9 mouse cellular contexts compared by ENCODE assay signal in genomic region chr14:105016089-105016846, GRCm38 (mm10).
A peak's percentile ranks its signal among the peaks of the same experiment; 100 is the strongest.
DNase-seq lines count a peak whose midpoint lies in the region; ATAC-seq and TF ChIP-seq lines count a peak whose summit lies in the region.
"Had no signal": no experiment of that assay in that cellular context is flagged by ENCODE, and none has a peak within 500 bp of the region (broad histone marks: within the 10 kb centered on the region; RNA-seq: fewer than 3 reads in every experiment).

No protein-coding gene starts in this region.

- H3K36me3 ChIP-seq in forebrain, embryonic 16.5 days (ENCODE audit: control insufficient read depth, insufficient read depth): no peaks in the 10 kb centered on the region
- no peaks in the 10 kb centered on the region for H3K36me3 ChIP-seq in midbrain, embryonic 15.5 days (replicated peaks)
- H3K36me3 ChIP-seq: lung, embryonic 15.5 days had no signal

- no peaks in the 10 kb centered on the region for H3K9me3 ChIP-seq in forebrain, embryonic 16.5 days (ENCODE audit: control insufficient read depth, low read length)
- no peaks in the 10 kb centered on the region for H3K9me3 ChIP-seq in midbrain, embryonic 15.5 days
- H3K9me3 ChIP-seq: lung, embryonic 15.5 days had no signal

- H3K27me3 ChIP-seq in forebrain, embryonic 16.5 days (replicated peaks; ENCODE audit: control insufficient read depth, insufficient read depth, low read length): no peaks in the 10 kb centered on the region
- H3K27me3 ChIP-seq in midbrain, embryonic 15.5 days (replicated peaks): no peaks in the 10 kb centered on the region
- H3K27me3 ChIP-seq: lung, embryonic 15.5 days had no signal

- H3K9ac ChIP-seq in forebrain, embryonic 16.5 days (replicated peaks; ENCODE audit: low read depth, low read length): no peak overlapping the region
- H3K9ac ChIP-seq in midbrain, embryonic 15.5 days: no peak overlapping the region; the same call in 1 of the 2 replicates
- H3K9ac ChIP-seq: lung, embryonic 15.5 days had no signal

- peak; percentile 49 for DNase-seq in R1 (ENCODE audit: low read depth, low spot score)
- DNase-seq in brain, embryonic 14.5 days (ENCODE audit: low read depth): peak; percentile 62
- no peak for DNase-seq in T-cell, adult 2 months (ENCODE audit: low spot score)
- no peak for DNase-seq in layer of hippocampus, adult 11-12 months (ENCODE audit: low spot score)
- DNase-seq in adipocyte (ENCODE audit: low spot score): no peak

- H3K4me1 ChIP-seq in forebrain, embryonic 16.5 days (replicated peaks; ENCODE audit: control insufficient read depth, insufficient read depth, low read length): no peaks in the 10 kb centered on the region
- H3K4me1 ChIP-seq in midbrain, embryonic 15.5 days: no peaks in the 10 kb centered on the region
- H3K4me1 ChIP-seq: lung, embryonic 15.5 days had no signal

- peak overlapping the region; percentile 17; the same call in 1 of the 2 replicates for H3K4me2 ChIP-seq in forebrain, embryonic 16.5 days (ENCODE audit: low read length)
- H3K4me2 ChIP-seq in midbrain, embryonic 15.5 days: peak overlapping the region; percentile 44
- H3K4me2 ChIP-seq: lung, embryonic 15.5 days had no signal

- TF ChIP-seq POLR2A in brain, embryonic 14.5 days (IDR thresholded peaks at IDR 0.05; ENCODE audit: borderline replicate concordance, extremely low read depth, insufficient read depth, insufficient read length, poor library complexity, severe bottlenecking): no peak

- peak; percentile 45; the same call in 1 of the 2 replicates for ATAC-seq in forebrain, embryonic 16.5 days
- peak; percentile 85 for ATAC-seq in midbrain, embryonic 15.5 days (replicated peaks)
- ATAC-seq: inflammation-experienced regulatory T-cells, adult 6 months had no signal

- no peak for TF ChIP-seq CTCF in brain, embryonic 14.5 days (IDR thresholded peaks at IDR 0.05; ENCODE audit: borderline replicate concordance, extremely low read depth, insufficient read depth, insufficient read length)

- no peak overlapping the region for H3K27ac ChIP-seq in forebrain, embryonic 16.5 days (ENCODE audit: low read length)
- H3K27ac ChIP-seq in midbrain, embryonic 15.5 days: no peak overlapping the region
- H3K27ac ChIP-seq: lung, embryonic 15.5 days had no signal

- 45% methylated on average over 17 of the region's 17 CpGs for WGBS in forebrain, embryonic 16.5 days
- 28% methylated on average over 17 of the region's 17 CpGs for WGBS in midbrain, embryonic 15.5 days

- no peak overlapping the region for H3K4me3 ChIP-seq in forebrain, embryonic 16.5 days (replicated peaks; ENCODE audit: low read length)
- H3K4me3 ChIP-seq in midbrain, embryonic 15.5 days: 0 out of 2 replicates have a peak overlapping the region, but pooled peaks have one; percentile 14
- H3K4me3 ChIP-seq: lung, embryonic 15.5 days had no signal

Comparison
In these comparisons a context has a peak if more than half of its experiments do, and no peak if none do; other contexts are left out.
1. DNase-seq: peak in R1 (single experiment) and brain, embryonic 14.5 days (single experiment); none in T-cell, adult 2 months (single experiment), layer of hippocampus, adult 11-12 months (single experiment) and adipocyte (single experiment).